Mouse (Mus musculus): ENCODE results near the gene Scrn2.

DNA sequence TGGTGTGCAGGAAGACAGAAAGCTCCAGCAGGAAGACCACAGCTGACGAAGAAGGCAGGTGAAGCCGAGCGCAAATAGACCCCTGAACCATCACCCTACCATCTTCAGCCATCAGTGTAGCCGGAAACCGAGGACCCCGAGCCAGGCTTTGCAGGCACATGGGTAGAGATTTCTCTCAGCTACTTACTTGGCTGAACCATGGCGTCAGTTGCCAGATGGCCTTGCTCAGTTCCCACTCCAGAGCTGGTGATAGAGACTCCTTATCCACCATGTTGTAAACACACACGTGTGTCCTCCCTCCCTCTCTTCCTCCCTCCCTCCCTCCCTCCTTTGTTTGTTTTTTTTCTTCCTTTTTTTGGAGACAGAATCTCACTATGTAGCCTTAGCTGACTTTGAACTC, 44.5 kb downstream of the Scrn2 start:
- TF ChIP-seq POLR2A (IDR thresholded peaks at IDR 0.05; ENCODE audit: insufficient read depth, low read depth, low read length) (no peak), CTCF (IDR thresholded peaks at IDR 0.05; ENCODE audit: insufficient read depth, low read depth, low read length) (no peak)

Data from olfactory bulb, adult 2 months (tissue).